In genomic region chr13:89029817-89030539, GRCm38 (mm10) we compare ENCODE assay signal across 9 mouse cellular contexts.
DNase-seq lines count a peak whose midpoint lies in the region; ATAC-seq and TF ChIP-seq lines count a peak whose summit lies in the region.
"Had no signal": no experiment of that assay in that cellular context is flagged by ENCODE, and none has a peak within 500 bp of the region (broad histone marks: within the 10 kb centered on the region; RNA-seq: fewer than 3 reads in every experiment).

No protein-coding gene starts in this region.

- H3K27me3 ChIP-seq in midbrain, embryonic 11.5 days (ENCODE audit: control insufficient read depth, insufficient read depth, low read length) = no peaks in the 10 kb centered on the region
- H3K27me3 ChIP-seq in midbrain, embryonic 15.5 days (replicated peaks) = no peaks in the 10 kb centered on the region
- H3K27me3 ChIP-seq in hindbrain, embryonic 13.5 days = no peaks in the 10 kb centered on the region
- no peaks in the 10 kb centered on the region for H3K27me3 ChIP-seq in midbrain, postnatal 0 days (ENCODE audit: insufficient read depth, low read length)
- H3K27me3 ChIP-seq: embryonic facial prominence, embryonic 12.5 days had no signal

- no peak for TF ChIP-seq CTCF in midbrain, postnatal 0 days (IDR thresholded peaks at IDR 0.05)

- no peaks in the 10 kb centered on the region for H3K4me1 ChIP-seq in midbrain, embryonic 11.5 days (ENCODE audit: control insufficient read depth, insufficient read depth, low read length)
- no peaks in the 10 kb centered on the region; the same call in 1 of the 2 replicates for H3K4me1 ChIP-seq in midbrain, embryonic 15.5 days
- H3K4me1 ChIP-seq in hindbrain, embryonic 13.5 days (replicated peaks) = 0 out of 2 replicates have a peak, but pooled peaks cover 3% of the 10 kb centered on the region
- no peaks in the 10 kb centered on the region for H3K4me1 ChIP-seq in midbrain, postnatal 0 days (ENCODE audit: insufficient read depth, low read length)
- H3K4me1 ChIP-seq: embryonic facial prominence, embryonic 12.5 days had no signal

- intact Hi-C loops in heart, postnatal 36 days (cut with DNase I) = no loop called here

- H3K9ac ChIP-seq in midbrain, embryonic 11.5 days (ENCODE audit: low read length) = no peak overlapping the region
- H3K9ac ChIP-seq in midbrain, embryonic 15.5 days = no peak overlapping the region
- H3K9ac ChIP-seq in hindbrain, embryonic 13.5 days = no peak overlapping the region
- no peak overlapping the region for H3K9ac ChIP-seq in midbrain, postnatal 0 days (replicated peaks; ENCODE audit: low read length, poor library complexity, severe bottlenecking)
- H3K9ac ChIP-seq: embryonic facial prominence, embryonic 12.5 days had no signal

- no peaks in the 10 kb centered on the region for H3K9me3 ChIP-seq in midbrain, embryonic 11.5 days (ENCODE audit: control insufficient read depth, low read length)
- H3K9me3 ChIP-seq in midbrain, embryonic 15.5 days = no peaks in the 10 kb centered on the region
- no peaks in the 10 kb centered on the region for H3K9me3 ChIP-seq in hindbrain, embryonic 13.5 days
- H3K9me3 ChIP-seq in midbrain, postnatal 0 days (ENCODE audit: low read length) = no peaks in the 10 kb centered on the region
- H3K9me3 ChIP-seq: embryonic facial prominence, embryonic 12.5 days had no signal

- H3K4me3 ChIP-seq in midbrain, embryonic 11.5 days (ENCODE audit: low read depth, low read length) = no peak overlapping the region
- H3K4me3 ChIP-seq in midbrain, embryonic 15.5 days = no peak overlapping the region
- H3K4me3 ChIP-seq in hindbrain, embryonic 13.5 days = no peak overlapping the region
- no peak overlapping the region for H3K4me3 ChIP-seq in midbrain, postnatal 0 days (ENCODE audit: low read depth, low read length)
- H3K4me3 ChIP-seq: embryonic facial prominence, embryonic 12.5 days had no signal

- 41% methylated on average over 3 of the region's 3 CpGs for WGBS in midbrain, embryonic 11.5 days
- 30% methylated on average over 3 of the region's 3 CpGs for WGBS in midbrain, embryonic 15.5 days
- 25% methylated on average over 3 of the region's 3 CpGs for WGBS in hindbrain, embryonic 13.5 days
- WGBS in midbrain, postnatal 0 days = 35% methylated on average over 3 of the region's 3 CpGs

- ATAC-seq in midbrain, embryonic 11.5 days (ENCODE audit: low FRiP score) = peak; percentile 84
- no peak for ATAC-seq in midbrain, embryonic 15.5 days (replicated peaks)
- peak; percentile 57; the same call in 1 of the 2 replicates for ATAC-seq in hindbrain, embryonic 13.5 days (ENCODE audit: low FRiP score)
- ATAC-seq in midbrain, postnatal 0 days (ENCODE audit: low FRiP score) = peak; percentile 27; the same call in 1 of the 2 replicates

- no peak overlapping the region for H3K4me2 ChIP-seq in midbrain, embryonic 11.5 days
- H3K4me2 ChIP-seq in midbrain, embryonic 15.5 days = no peak overlapping the region
- no peak overlapping the region for H3K4me2 ChIP-seq in hindbrain, embryonic 13.5 days
- H3K4me2 ChIP-seq in midbrain, postnatal 0 days (ENCODE audit: low read depth, low read length, poor library complexity, severe bottlenecking) = no peak overlapping the region
- H3K4me2 ChIP-seq: embryonic facial prominence, embryonic 12.5 days had no signal

- no peak overlapping the region; the same call in 1 of the 2 replicates for H3K27ac ChIP-seq in midbrain, embryonic 11.5 days (ENCODE audit: low read depth, low read length)
- no peak overlapping the region for H3K27ac ChIP-seq in midbrain, embryonic 15.5 days
- H3K27ac ChIP-seq in hindbrain, embryonic 13.5 days = no peak overlapping the region
- H3K27ac ChIP-seq in midbrain, postnatal 0 days (ENCODE audit: low read depth, low read length) = no peak overlapping the region
- H3K27ac ChIP-seq: embryonic facial prominence, embryonic 12.5 days had no signal

- no peaks in the 10 kb centered on the region for H3K36me3 ChIP-seq in midbrain, embryonic 11.5 days (ENCODE audit: control insufficient read depth, insufficient read depth, low read length)
- no peaks in the 10 kb centered on the region for H3K36me3 ChIP-seq in midbrain, embryonic 15.5 days (replicated peaks)
- H3K36me3 ChIP-seq in hindbrain, embryonic 13.5 days = no peaks in the 10 kb centered on the region
- H3K36me3 ChIP-seq in midbrain, postnatal 0 days (ENCODE audit: insufficient read depth, low read length) = no peaks in the 10 kb centered on the region
- H3K36me3 ChIP-seq: embryonic facial prominence, embryonic 12.5 days had no signal

- peak; percentile 83 for DNase-seq in midbrain, embryonic 11.5 days (ENCODE audit: low spot score, missing footprints)
- peak; percentile 4 for DNase-seq in embryo, embryonic 9.5 days (ENCODE audit: extremely low spot score)
- DNase-seq in midbrain, postnatal 0 days (ENCODE audit: low spot score) = peak; percentile 71
- no peak for DNase-seq in cerebellum, adult 9-11 months
- no peak for DNase-seq in spleen, adult 12 weeks (ENCODE audit: low spot score)
- DNase-seq in heart, postnatal 36 days = no peak

Comparison
In these comparisons a context has a peak if more than half of its experiments do, and no peak if none do; other contexts are left out.
1. DNase-seq: peak in midbrain, embryonic 11.5 days (single experiment), embryo, embryonic 9.5 days (single experiment) and midbrain, postnatal 0 days (single experiment); none in cerebellum, adult 9-11 months (single experiment), spleen, adult 12 weeks (single experiment) and heart, postnatal 36 days (0 of 2).